Mouse (Mus musculus) bone marrow macrophage, adult 2 months (primary cell): ENCODE measurements at regions not wholly inside any gene's neighbourhood (a gene's known extent, or its start where the extent isn't known, plus 50 kb on each side); places are given as distances from the start of the nearest gene placed in this dataset.

Experiments
- CTCF ChIP-seq: IDR thresholded peaks from 2 replicates; pipeline ENCODE4 v1.5.1; 2012; ENCODE audit warnings: low read depth, mild to moderate bottlenecking, low read length, moderate library complexity
- POLR2A ChIP-seq: IDR thresholded peaks from 2 replicates; pipeline ENCODE4 v1.6.1; 2012; ENCODE audit warnings: mild to moderate bottlenecking, low read depth, low read length, borderline replicate concordance

DNA sequence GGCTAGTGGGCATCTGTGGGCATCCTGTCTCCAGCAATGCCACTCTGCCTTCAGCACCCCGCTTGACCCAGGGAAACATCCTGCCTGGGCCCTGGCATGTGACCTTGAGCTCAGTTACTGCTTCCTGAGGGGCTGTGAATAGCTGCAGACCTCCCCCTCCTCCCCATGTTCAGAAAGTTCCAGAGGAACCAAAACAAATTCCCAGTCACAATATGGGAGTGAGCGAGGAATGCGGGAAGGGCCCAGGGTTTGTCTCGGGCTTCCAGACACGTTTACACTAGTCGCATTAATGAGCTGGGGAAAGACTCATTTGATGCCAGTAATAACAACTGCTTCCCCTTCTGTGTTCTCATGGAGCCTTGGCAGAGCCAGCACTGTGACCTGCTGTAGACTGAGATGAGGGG lies 81.7 kb downstream of the Hs1bp3 start:
- TF ChIP-seq CTCF = no peak
- no peak for TF ChIP-seq POLR2A
